Mouse (Mus musculus) ES-E14 (cell line): ENCODE results near the gene Ski. TPM values are rescaled to one million over a fixed set of nuclear protein-coding genes. Genes with fewer than 3 reads are reported as not detected.
A peak's percentile ranks its signal among the peaks of the same experiment; 100 is the strongest.

ENCODE experiments used
- DNase-seq: peaks from one replicate; pipeline ENCODE4 v3.0.0-alpha.2; 2013; ENCODE audit warnings: low read depth, low spot score
- H3K27ac ChIP-seq: 2 replicates; pipeline ENCODE4 v1.5.1; 2012; ENCODE audit warnings: low read depth, mild to moderate bottlenecking, low read length, moderate library complexity, mixed read lengths; ENCODE audit not compliant: poor library complexity, insufficient read depth, severe bottlenecking
- H3K36me3 ChIP-seq: 2 replicates; pipeline ENCODE4 v1.6.1; 2012; ENCODE audit warnings: mild to moderate bottlenecking, low read length, moderate library complexity, mixed read lengths; ENCODE audit not compliant: control insufficient read depth, poor library complexity, insufficient read depth, severe bottlenecking
- H3K4me1 ChIP-seq, 2 experiments: fragments of 150-350 bp in 1 of 2; sonication (generic) in 1 of 2; 2 replicates each; pipeline ENCODE4 v1.6.1; 2012; ENCODE audit warnings: low read length in 2 of 2, mild to moderate bottlenecking in 1 of 2, mixed read lengths in 1 of 2; ENCODE audit not compliant: control insufficient read depth in 2 of 2, insufficient read depth in 2 of 2, poor library complexity in 1 of 2
- H3K4me3 ChIP-seq, 2 experiments: fragments of 150-350 bp in 1 of 2; sonication (generic) in 1 of 2; 2 replicates each; pipeline ENCODE4 v1.5.1; 2012; ENCODE audit warnings: low read length in 2 of 2, low read depth in 1 of 2, mild to moderate bottlenecking in 1 of 2, mixed read lengths in 1 of 2; ENCODE audit not compliant: insufficient read depth in 1 of 2, poor library complexity in 1 of 2, severe bottlenecking in 1 of 2
- H3K9ac ChIP-seq: 2 replicates; pipeline ENCODE4 v1.6.1; 2012; ENCODE audit warnings: low read depth, mild to moderate bottlenecking, low read length, mixed read lengths; ENCODE audit not compliant: poor library complexity, insufficient read depth, severe bottlenecking
- H3K9me3 ChIP-seq: fragments of 150-350 bp; sonication (generic); 2 replicates; pipeline ENCODE4 v1.6.1; 2012; ENCODE audit warnings: low read depth, mild to moderate bottlenecking, low read length; ENCODE audit not compliant: control insufficient read depth, insufficient read depth
- CHD2 ChIP-seq: IDR thresholded peaks from 2 replicates; pipeline ENCODE4 v1.6.1; 2014; ENCODE audit warnings: mild to moderate bottlenecking, low read depth, low read length, inconsistent platforms
- HCFC1 ChIP-seq: IDR thresholded peaks from 2 replicates; pipeline ENCODE4 v1.6.1; 2012; ENCODE audit warnings: low read length, inconsistent platforms, borderline replicate concordance; ENCODE audit not compliant: insufficient read depth
- MAFK ChIP-seq: IDR thresholded peaks from 2 replicates; pipeline ENCODE4 v1.6.1; 2014; ENCODE audit warnings: mild to moderate bottlenecking, low read depth, low read length, inconsistent platforms; ENCODE audit not compliant: insufficient read depth
- ZC3H11A ChIP-seq: IDR thresholded peaks from 2 replicates; pipeline ENCODE4 v1.6.1; 2012; ENCODE audit warnings: low read depth, mild to moderate bottlenecking, inconsistent platforms, low read length, borderline replicate concordance
- ZNF384 ChIP-seq: IDR thresholded peaks from 2 replicates; pipeline ENCODE4 v1.6.1; 2012; ENCODE audit warnings: low read depth, low read length, inconsistent platforms
- in situ Hi-C, 2 experiments: fragments of 600-800 bp; cut with MboI; formaldehyde crosslinking; loops; one replicate each; pipeline ENCODE4 v1.15.1; 2025; ENCODE audit warnings: low sequenced_read_pairs in 2 of 2, inconsistent platforms in 1 of 2; ENCODE audit not compliant: unreplicated experiment in 2 of 2
- total RNA-seq: library from RNA; depleted of rRNA; stranded (reverse); fragments of 300-350 nt; gene quantifications from 2 replicates; pipeline ENCODE4 v1.2.3, GENCODE M21; 2012

The Ski gene
- total RNA-seq, 1 experiment: 30.2 TPM

DNA sequence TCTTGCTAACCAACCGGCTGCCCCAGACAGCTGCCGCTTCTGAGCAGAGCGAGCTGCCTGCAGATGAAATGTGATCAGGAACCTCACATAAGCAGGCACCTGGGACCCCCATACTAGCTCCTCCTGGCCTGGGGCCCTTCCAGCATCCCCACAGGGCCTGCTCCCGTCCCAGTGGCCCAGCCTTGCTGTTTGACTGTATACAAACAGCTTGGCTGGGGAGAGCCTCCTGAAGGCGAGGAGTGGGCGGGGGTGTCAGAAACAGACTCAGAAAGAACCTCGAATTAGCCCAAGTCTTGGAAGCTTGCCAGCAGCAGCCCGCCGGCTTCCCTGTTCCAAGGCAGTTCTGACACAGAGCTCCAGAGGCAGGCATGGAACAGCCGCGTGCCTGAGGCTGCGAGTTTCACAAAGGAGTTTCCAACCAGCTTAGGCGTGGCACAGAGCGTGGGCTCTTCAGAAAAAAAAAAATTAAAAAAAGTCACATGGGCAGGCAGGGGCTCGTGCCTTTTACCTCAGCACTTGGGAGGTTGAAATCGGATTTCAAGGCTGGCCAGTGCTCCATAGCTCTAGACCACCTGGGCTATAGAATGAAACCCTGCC, 99.8 kb downstream of the Ski start:
- Histone ChIP-seq H3K9me3 (no peaks in the 10 kb centered on the region), H3K4me1 (peaks cover 6 to 24% of the 10 kb centered on the region in 2 experiments; a peak in 3 of 4 replicates), H3K9ac (no peak overlapping the region; the same call in 1 of the 2 replicates), H3K36me3 (no peaks in the 10 kb centered on the region), H3K27ac (no peak overlapping the region), H3K4me3 (no peak overlapping the region)
- DNase-seq: peak; percentile 28
- TF ChIP-seq ZC3H11A (no peak), ZNF384 (peak; percentile 92)
- in situ Hi-C loops: no loop called here

DNA sequence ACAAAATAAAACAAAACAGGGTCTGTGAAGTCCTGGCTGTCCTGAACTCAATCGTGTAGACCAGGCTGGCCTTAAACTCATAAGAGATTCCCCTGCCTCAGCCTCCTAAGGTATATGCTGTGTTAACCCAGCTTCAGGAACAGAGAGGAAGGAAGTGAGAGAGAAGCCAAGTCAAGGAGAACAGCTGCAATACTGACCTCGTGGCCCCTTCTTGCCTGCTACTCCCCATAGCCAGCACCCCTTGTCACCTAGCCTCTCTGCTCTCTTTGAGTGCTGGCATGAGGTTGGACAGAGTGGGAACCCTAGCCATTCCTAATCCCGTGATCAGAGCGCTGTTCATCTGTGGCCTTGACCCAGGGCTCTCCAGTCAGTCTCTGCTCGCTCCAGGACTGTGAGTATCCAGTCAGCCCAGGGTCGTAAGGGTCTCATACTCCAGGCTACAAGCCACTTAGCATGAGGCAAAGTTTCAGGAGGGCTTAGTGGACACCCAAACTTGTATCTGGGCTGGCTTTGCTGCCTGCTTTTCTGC, 100.4 kb downstream of the Ski start:
- DNase-seq: no peak
- no peaks in the 10 kb centered on the region for H3K36me3 ChIP-seq
- H3K9ac ChIP-seq: no peak overlapping the region; the same call in 1 of the 2 replicates
- in situ Hi-C loops: no loop called here
- H3K4me1 ChIP-seq: peaks cover 6 to 29% of the 10 kb centered on the region in 2 experiments; a peak in 3 of 4 replicates
- no peaks in the 10 kb centered on the region for H3K9me3 ChIP-seq
- H3K27ac ChIP-seq: no peak overlapping the region
- no peak for TF ChIP-seq HCFC1
- no peak for TF ChIP-seq ZC3H11A
- no peak for TF ChIP-seq ZNF384
- no peak for TF ChIP-seq MAFK
- no peak for TF ChIP-seq CHD2
- H3K4me3 ChIP-seq: no peak overlapping the region

DNA sequence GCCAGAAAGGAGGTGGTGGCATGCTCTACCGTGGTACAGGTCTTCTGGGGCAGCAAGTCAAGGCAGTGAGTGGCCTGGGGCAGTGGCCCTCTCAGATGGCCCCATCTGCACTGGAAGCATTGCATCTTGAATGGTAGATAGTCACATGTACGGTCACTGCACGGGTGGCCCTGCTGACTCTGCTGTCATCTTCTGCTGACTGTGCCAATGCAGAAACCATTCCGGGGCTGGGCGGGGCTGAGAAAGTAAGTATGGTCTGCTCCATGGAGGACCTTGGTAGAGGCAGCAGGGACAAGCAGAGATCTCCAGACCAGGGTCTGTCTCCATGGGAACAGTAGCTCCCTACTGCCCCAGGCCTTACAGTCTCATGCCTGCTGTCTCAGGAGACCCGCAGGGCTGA, 101.2 kb downstream of the Ski start:
- no peak for TF ChIP-seq MAFK
- no peak for TF ChIP-seq ZNF384
- TF ChIP-seq CHD2: no peak
- TF ChIP-seq ZC3H11A: no peak
- TF ChIP-seq HCFC1: no peak
- no peak for DNase-seq
- H3K27ac ChIP-seq: no peak overlapping the region
- H3K9me3 ChIP-seq: no peaks in the 10 kb centered on the region
- H3K9ac ChIP-seq: no peak overlapping the region
- no peak overlapping the region for H3K4me3 ChIP-seq
- no peaks in the 10 kb centered on the region for H3K36me3 ChIP-seq
- peaks cover 6 to 30% of the 10 kb centered on the region in 2 experiments; a peak in 3 of 4 replicates for H3K4me1 ChIP-seq
- in situ Hi-C loops: no loop called here

DNA sequence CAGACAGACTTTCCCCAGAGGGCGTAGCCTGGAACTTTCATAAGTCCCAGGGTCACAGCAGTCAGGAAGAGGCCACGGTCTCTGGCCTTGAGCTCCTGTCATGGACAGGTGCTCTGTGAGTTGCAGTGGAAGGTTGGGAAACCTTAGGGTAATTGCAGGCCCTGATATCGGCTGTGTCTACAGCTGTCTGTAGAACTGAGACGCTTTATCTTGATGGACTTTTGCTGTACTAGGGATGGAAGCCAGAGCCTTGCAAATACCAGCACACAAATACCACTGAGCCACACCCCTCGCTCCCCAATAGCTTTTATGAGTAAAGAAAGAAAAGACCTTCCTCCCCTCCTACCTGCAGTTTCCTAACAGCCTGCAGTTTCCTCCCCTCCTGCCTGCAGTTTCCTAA, 101.8 kb downstream of the Ski start:
- Histone ChIP-seq H3K9ac (no peak overlapping the region), H3K36me3 (no peaks in the 10 kb centered on the region), H3K4me1 (peaks cover 6 to 30% of the 10 kb centered on the region in 2 experiments; a peak in 3 of 4 replicates), H3K27ac (no peak overlapping the region), H3K9me3 (no peaks in the 10 kb centered on the region), H3K4me3 (no peak overlapping the region)
- in situ Hi-C loops: no loop called here
- no peak for DNase-seq
- TF ChIP-seq ZC3H11A: no peak
- no peak for TF ChIP-seq HCFC1
- TF ChIP-seq ZNF384: no peak
- no peak for TF ChIP-seq CHD2
- no peak for TF ChIP-seq MAFK

DNA sequence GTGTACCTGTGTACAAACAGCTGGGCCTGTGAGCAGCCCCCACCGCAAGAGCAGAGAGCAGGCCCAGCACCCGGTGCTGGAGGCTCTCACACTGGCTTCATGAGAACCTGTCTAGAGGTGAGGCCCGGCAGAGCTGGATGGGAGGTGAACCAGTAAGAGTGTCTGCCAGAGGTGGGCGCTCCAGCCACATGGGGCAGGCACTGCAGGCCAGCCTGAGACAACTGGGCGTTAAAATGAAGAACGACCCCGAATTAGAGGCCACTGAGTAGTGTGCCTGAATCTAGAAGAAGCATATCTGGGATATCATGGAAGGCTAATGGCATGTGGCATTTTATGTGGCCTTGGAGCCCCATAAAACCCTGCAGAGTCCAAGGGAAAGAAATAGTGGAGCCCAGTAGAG, 102.4 kb downstream of the Ski start:
- Histone ChIP-seq H3K4me3 (no peak overlapping the region), H3K36me3 (no peaks in the 10 kb centered on the region), H3K9ac (no peak overlapping the region), H3K27ac (no peak overlapping the region), H3K9me3 (no peaks in the 10 kb centered on the region), H3K4me1 (peaks cover 6 to 28% of the 10 kb centered on the region in 2 experiments; a peak in 3 of 4 replicates)
- TF ChIP-seq HCFC1: no peak
- no peak for TF ChIP-seq ZC3H11A
- in situ Hi-C loops: no loop called here
- no peak for DNase-seq
